Mouse (Mus musculus): ENCODE data around the gene Vmn1r209. TPM values are rescaled to one million over a fixed set of nuclear protein-coding genes. Genes with fewer than 3 reads are reported as not detected.

Vmn1r209 gene
- under 1 TPM in 1 of 2 experiments, not detected in 1; 0.15 TPM for total RNA-seq (2023)

GRCm38 (mm10) chr13:22809582-22809981 lies at the start of gene Vmn1r209:
Vmn1r209 (minus strand) TSS chr13:22809682.

GRCm38 (mm10) chr13:22857461-22857860 lies 48.0 kb upstream of the Vmn1r209 start, which contains the start of gene Vmn1r211:
Vmn1r211 (minus strand) TSS chr13:22857561.

GRCm38 (mm10) chr13:22831248-22831647 lies 21.8 kb upstream of the Vmn1r209 start, which contains the start of gene Vmn1r210:
Vmn1r210 (minus strand) TSS chr13:22831348.

GRCm38 (mm10) chr13:22777300-22777699 lies 32.2 kb downstream of the Vmn1r209 start, which contains the start of gene Vmn1r208:
Vmn1r208 (minus strand) TSS chr13:22777400.

Other genes with a start within 250 kb of the Vmn1r209 start
- gene Vmn1r205, start 216.7 kb downstream of the Vmn1r209 start, total RNA-seq (2023) = not detected
- gene Vmn1r206, start 185.4 kb downstream of the Vmn1r209 start, total RNA-seq (2023) = not detected
- gene Vmn1r207-ps, start 80.1 kb downstream of the Vmn1r209 start, total RNA-seq (2023) = not detected
- gene Vmn1r208, start 32.3 kb downstream of the Vmn1r209 start, total RNA-seq (2023) = not detected
- not detected for gene Vmn1r210, start 21.7 kb upstream of the Vmn1r209 start, total RNA-seq (2023)
- gene Vmn1r211, start 47.9 kb upstream of the Vmn1r209 start, total RNA-seq (2023) = not detected
- gene Vmn1r212, start 74.5 kb upstream of the Vmn1r209 start, total RNA-seq (2023) = not detected
- gene Vmn1r213, start 198.0 kb upstream of the Vmn1r209 start, total RNA-seq (2023) = not detected
- gene Vmn1r214, start 220.7 kb upstream of the Vmn1r209 start, total RNA-seq (2023) = not detected